Mouse (Mus musculus): ENCODE measurements around the gene Nkapl. TPM values are rescaled to one million over a fixed set of nuclear protein-coding genes. Genes with fewer than 3 reads are reported as not detected.
"Not testable (repeated sequence)": the region's sequence is repeated elsewhere in the genome, so short reads cannot be mapped to it uniquely, and the experiment has no call there.

Nkapl gene
- polyA plus RNA-seq (2014; fragmentation: Nextera tagmentation; extraction: Ambion mirVana), result 2.2 and 2.6 TPM in 2 replicates

DNA sequence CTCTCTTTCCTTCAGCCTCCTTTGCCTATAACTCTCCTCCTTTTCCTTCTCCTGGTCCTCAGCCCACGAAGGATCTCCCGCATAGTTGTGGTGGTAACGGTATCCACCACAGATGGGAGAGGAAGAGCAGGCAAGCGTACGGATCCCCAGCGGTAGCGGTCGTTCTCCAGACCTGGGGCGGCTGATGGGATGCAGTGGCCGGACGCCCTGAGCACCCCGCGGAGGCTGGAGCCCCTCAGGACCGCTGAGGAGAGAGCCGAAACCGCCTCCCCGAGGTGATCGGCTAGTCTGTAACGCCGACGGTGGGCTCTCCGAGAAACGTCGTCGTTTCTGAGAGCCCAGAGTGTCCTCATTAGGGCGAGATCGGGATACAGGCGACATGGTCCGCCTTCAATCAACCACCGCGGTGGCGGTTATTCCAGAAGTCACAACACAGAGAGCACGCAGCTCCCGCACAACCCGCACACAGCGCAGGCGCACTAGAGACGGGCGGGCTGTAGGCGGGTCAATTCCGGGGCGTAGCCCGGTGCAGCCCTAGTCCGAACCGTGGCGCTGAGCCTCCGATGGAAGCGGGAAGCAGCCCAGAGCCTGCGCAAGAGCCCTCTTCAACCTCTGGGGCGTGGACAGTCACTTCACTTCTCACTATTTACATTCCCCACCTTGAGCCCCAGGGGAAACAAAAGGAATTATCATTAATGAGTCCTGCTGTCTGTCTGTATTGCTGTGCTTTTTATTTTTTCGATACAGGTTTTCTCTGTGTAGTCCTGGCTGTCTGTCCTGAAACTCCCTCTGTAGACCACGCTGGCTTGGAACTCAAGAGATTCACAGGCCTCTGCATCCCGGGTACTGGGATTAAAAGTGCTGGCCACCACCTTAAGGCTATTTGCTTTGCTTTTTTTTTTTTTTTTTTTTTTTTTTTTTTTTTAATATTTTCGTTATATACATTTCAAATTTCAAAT is at the start of gene Nkapl:
Nkapl (minus strand) TSS at position 449 of the 959 bp plus-strand sequence.
- peak; percentile 99 for ATAC-seq (ENCODE audit: low FRiP score, low TSS enrichment)
- H3K4me3 ChIP-seq (ENCODE audit: low read length), result peak within 1 kb of the TSS; percentile 60
- H3K27me3 ChIP-seq (ENCODE audit: control insufficient read depth, insufficient read depth, low read length), result peaks cover 4% of the 10 kb centered on the region; the same call in 1 of the 2 replicates
- H3K36me3 ChIP-seq (ENCODE audit: control insufficient read depth, insufficient read depth, low read length), result no peaks in the 10 kb centered on the region
- peak within 1 kb of the TSS; percentile 55 for H3K9ac ChIP-seq (ENCODE audit: low read depth, low read length)
- H3K9me3 ChIP-seq (ENCODE audit: control insufficient read depth, low read length), result no peaks in the 10 kb centered on the region; the same call in 1 of the 2 replicates
- H3K4me1 ChIP-seq (ENCODE audit: control insufficient read depth, insufficient read depth, low read length), result no peaks in the 10 kb centered on the region
- WGBS, result 1% methylated on average over 54 of the region's 54 CpGs
- H3K4me2 ChIP-seq (replicated peaks; ENCODE audit: low read depth, low read length), result peak within 1 kb of the TSS; percentile 76
- no peak within 1 kb of the TSS for H3K27ac ChIP-seq (ENCODE audit: low read depth, low read length)

DNA sequence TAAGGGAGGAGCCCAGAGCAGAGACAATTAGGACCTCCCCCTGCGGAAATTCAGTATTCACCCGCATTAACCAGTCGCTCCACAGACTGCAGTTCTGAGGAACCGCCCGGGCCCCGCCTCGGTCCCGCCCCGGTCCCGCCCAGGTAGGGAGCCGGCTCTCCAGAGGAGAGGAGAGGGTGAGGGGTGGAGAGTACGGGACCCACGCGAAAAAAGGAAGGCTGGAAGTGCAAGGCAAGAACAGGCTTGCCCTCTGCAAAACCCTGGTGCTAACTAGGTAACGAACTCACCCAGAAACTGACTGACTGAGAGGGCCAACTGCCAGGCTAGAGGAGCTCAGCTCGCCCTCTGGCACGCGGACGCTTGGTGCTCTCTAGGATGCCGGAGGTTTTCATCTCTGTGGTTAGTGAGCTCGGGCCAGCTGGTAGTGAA is 37.9 kb upstream of the Nkapl start:
- peak overlapping the region; percentile 53 for H3K9ac ChIP-seq (ENCODE audit: low read depth, low read length)
- H3K4me3 ChIP-seq (ENCODE audit: low read length), result peak overlapping the region; percentile 58
- WGBS, result under 1% methylated on average over 21 of the region's 21 CpGs
- H3K36me3 ChIP-seq (ENCODE audit: control insufficient read depth, insufficient read depth, low read length), result no peaks in the 10 kb centered on the region
- peak; percentile 100 for ATAC-seq (ENCODE audit: low FRiP score, low TSS enrichment)
- H3K4me1 ChIP-seq (ENCODE audit: control insufficient read depth, insufficient read depth, low read length), result no peaks in the 10 kb centered on the region
- H3K9me3 ChIP-seq (ENCODE audit: control insufficient read depth, low read length), result no peaks in the 10 kb centered on the region
- H3K27me3 ChIP-seq (ENCODE audit: control insufficient read depth, insufficient read depth, low read length), result no peaks in the 10 kb centered on the region
- H3K4me2 ChIP-seq (replicated peaks; ENCODE audit: low read depth, low read length), result peak overlapping the region; percentile 51
- peak overlapping the region; percentile 10; the same call in 1 of the 2 replicates for H3K27ac ChIP-seq (ENCODE audit: low read depth, low read length)

DNA sequence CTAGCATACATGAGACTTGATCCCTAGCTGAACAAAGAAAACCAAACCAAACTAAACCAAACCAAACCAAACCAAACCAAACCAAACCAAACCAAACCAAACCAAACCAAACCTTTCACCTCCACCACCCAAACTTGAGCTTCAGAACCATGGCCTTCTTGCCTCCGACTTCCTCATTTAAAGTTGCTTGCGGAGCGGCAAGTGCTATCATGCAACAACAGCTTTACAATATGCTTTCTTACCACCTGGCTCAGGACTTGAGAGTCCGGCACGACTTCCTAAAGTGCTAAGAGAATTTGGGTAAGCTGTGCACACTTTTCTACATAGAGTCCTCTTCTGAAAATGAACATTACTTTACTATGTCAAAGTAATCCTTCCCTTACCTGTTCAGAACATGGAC is 34.0 kb upstream of the Nkapl start:
- H3K4me3 ChIP-seq (ENCODE audit: low read length), result no peak overlapping the region
- no peaks in the 10 kb centered on the region for H3K36me3 ChIP-seq (ENCODE audit: control insufficient read depth, insufficient read depth, low read length)
- H3K27me3 ChIP-seq (ENCODE audit: control insufficient read depth, insufficient read depth, low read length), result no peaks in the 10 kb centered on the region
- H3K27ac ChIP-seq (ENCODE audit: low read depth, low read length), result no peak overlapping the region
- no peak overlapping the region for H3K4me2 ChIP-seq (replicated peaks; ENCODE audit: low read depth, low read length)
- H3K9me3 ChIP-seq (ENCODE audit: control insufficient read depth, low read length), result no peaks in the 10 kb centered on the region
- 81% methylated on average over 5 of the region's 5 CpGs for WGBS
- no peak overlapping the region for H3K9ac ChIP-seq (ENCODE audit: low read depth, low read length)
- no peaks in the 10 kb centered on the region for H3K4me1 ChIP-seq (ENCODE audit: control insufficient read depth, insufficient read depth, low read length)
- ATAC-seq (ENCODE audit: low FRiP score, low TSS enrichment), result no peak

DNA sequence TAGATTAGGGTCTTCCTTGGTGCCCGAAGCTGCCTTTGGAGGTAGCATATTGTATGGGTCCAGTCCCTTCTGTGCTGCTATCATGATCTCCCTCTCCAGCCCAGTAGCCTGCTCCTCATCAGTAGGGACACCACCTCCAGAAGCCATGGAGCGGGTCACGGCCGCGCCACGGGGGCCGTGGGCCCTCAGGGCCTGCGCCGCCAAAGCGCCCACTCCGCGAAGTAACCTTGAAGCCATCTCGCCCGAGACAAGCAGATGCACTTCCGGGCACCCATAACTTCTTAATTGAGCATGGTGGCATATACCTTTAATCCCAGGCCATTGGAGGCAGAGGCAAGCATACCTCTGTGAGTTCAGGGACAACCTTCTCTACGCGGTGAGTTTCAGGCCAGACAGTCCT is 32.9 kb upstream of the Nkapl start, which contains the start of gene Gm11273:
Gm11273 (minus strand) TSS at position 237 of the 400 bp plus-strand sequence.
- not testable (repeated sequence) for H3K4me3 ChIP-seq (ENCODE audit: low read length); H3K4me1 ChIP-seq (ENCODE audit: control insufficient read depth, insufficient read depth, low read length); H3K4me2 ChIP-seq (replicated peaks; ENCODE audit: low read depth, low read length); H3K27me3 ChIP-seq (ENCODE audit: control insufficient read depth, insufficient read depth, low read length); H3K27ac ChIP-seq (ENCODE audit: low read depth, low read length); H3K9ac ChIP-seq (ENCODE audit: low read depth, low read length); H3K36me3 ChIP-seq (ENCODE audit: control insufficient read depth, insufficient read depth, low read length); H3K9me3 ChIP-seq (ENCODE audit: control insufficient read depth, low read length); ATAC-seq (ENCODE audit: low FRiP score, low TSS enrichment)
- 97% methylated on average over 17 of the region's 17 CpGs for whole genome bisulfite sequencing

GRCm38 (mm10) chr13:21495080-21495479 is 26.8 kb upstream of the Nkapl start, which contains the start of gene AK157302:
Gene AK157302 (plus strand): TSS chr13:21495223.
- Histone ChIP-seq H3K27ac (ENCODE audit: low read depth, low read length) (no peak within 1 kb of the TSS), H3K36me3 (ENCODE audit: control insufficient read depth, insufficient read depth, low read length) (no peaks in the 10 kb centered on the region), H3K4me3 (ENCODE audit: low read length) (no peak within 1 kb of the TSS), H3K27me3 (ENCODE audit: control insufficient read depth, insufficient read depth, low read length) (no peaks in the 10 kb centered on the region), H3K4me1 (ENCODE audit: control insufficient read depth, insufficient read depth, low read length) (no peaks in the 10 kb centered on the region), H3K4me2 (replicated peaks; ENCODE audit: low read depth, low read length) (no peak within 1 kb of the TSS), H3K9me3 (ENCODE audit: control insufficient read depth, low read length) (no peaks in the 10 kb centered on the region), H3K9ac (ENCODE audit: low read depth, low read length) (no peak within 1 kb of the TSS)
- WGBS, result 89% methylated on average over 21 of the region's 21 CpGs
- ATAC-seq (ENCODE audit: low FRiP score, low TSS enrichment), result no peak

- Histone ChIP-seq H3K9ac (ENCODE audit: low read depth, low read length) (no peak overlapping the region), H3K27me3 (ENCODE audit: control insufficient read depth, insufficient read depth, low read length) (no peaks in the 10 kb centered on the region), H3K36me3 (ENCODE audit: control insufficient read depth, insufficient read depth, low read length) (no peaks in the 10 kb centered on the region), H3K27ac (ENCODE audit: low read depth, low read length) (no peak overlapping the region), H3K4me2 (replicated peaks; ENCODE audit: low read depth, low read length) (no peak overlapping the region), H3K4me1 (ENCODE audit: control insufficient read depth, insufficient read depth, low read length) (no peaks in the 10 kb centered on the region), H3K4me3 (ENCODE audit: low read length) (no peak overlapping the region), H3K9me3 (ENCODE audit: control insufficient read depth, low read length) (no peaks in the 10 kb centered on the region)
- ATAC-seq (ENCODE audit: low FRiP score, low TSS enrichment), result no peak
- WGBS, result 95% methylated on average over 5 of the region's 5 CpGs
Observed at GRCm38 (mm10) chr13:21492847-21493246, 24.5 kb upstream of the Nkapl start.

DNA sequence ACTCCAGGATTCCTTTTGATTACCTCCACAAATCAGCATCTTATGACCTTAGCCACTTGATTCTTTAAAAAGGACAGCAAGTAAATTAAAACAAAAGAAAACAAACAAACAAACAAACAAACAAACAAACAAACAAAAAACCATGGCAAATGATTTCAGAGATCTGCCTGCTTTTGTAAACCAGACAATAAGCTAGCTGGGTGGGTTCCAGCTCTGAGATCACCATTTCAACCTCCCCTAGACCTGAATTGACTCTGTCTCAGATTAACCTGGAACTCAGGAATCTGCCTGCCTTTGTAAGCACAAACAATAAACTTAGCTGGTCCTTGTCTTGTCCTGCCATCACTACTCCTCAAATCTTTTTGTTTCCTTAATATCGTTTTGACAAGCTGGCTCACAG is 18.6 kb upstream of the Nkapl start:
- no peaks in the 10 kb centered on the region for H3K4me1 ChIP-seq (ENCODE audit: control insufficient read depth, insufficient read depth, low read length)
- no peak for ATAC-seq (ENCODE audit: low FRiP score, low TSS enrichment)
- H3K9ac ChIP-seq (ENCODE audit: low read depth, low read length), result no peak overlapping the region
- H3K27me3 ChIP-seq (ENCODE audit: control insufficient read depth, insufficient read depth, low read length), result no peaks in the 10 kb centered on the region
- no peak overlapping the region for H3K27ac ChIP-seq (ENCODE audit: low read depth, low read length)
- no peaks in the 10 kb centered on the region for H3K36me3 ChIP-seq (ENCODE audit: control insufficient read depth, insufficient read depth, low read length)
- 86% methylated on average over 1 of the region's 1 CpGs for whole genome bisulfite sequencing
- H3K4me3 ChIP-seq (ENCODE audit: low read length), result no peak overlapping the region
- H3K9me3 ChIP-seq (ENCODE audit: control insufficient read depth, low read length), result no peaks in the 10 kb centered on the region
- no peak overlapping the region for H3K4me2 ChIP-seq (replicated peaks; ENCODE audit: low read depth, low read length)

- Histone ChIP-seq H3K4me2 (replicated peaks; ENCODE audit: low read depth, low read length) (peak within 1 kb of the TSS; percentile 72), H3K9ac (ENCODE audit: low read depth, low read length) (peak within 1 kb of the TSS; percentile 57), H3K4me3 (ENCODE audit: low read length) (peak within 1 kb of the TSS; percentile 65)
- H3K27me3 ChIP-seq (ENCODE audit: control insufficient read depth, insufficient read depth, low read length); H3K9me3 ChIP-seq (ENCODE audit: control insufficient read depth, low read length); H3K36me3 ChIP-seq (ENCODE audit: control insufficient read depth, insufficient read depth, low read length); H3K27ac ChIP-seq (ENCODE audit: low read depth, low read length); H3K4me1 ChIP-seq (ENCODE audit: control insufficient read depth, insufficient read depth, low read length): not testable (repeated sequence)
- peak; percentile 91 for ATAC-seq (ENCODE audit: low FRiP score, low TSS enrichment)
- 3% methylated on average over 27 of the region's 31 CpGs for WGBS
Observed at GRCm38 (mm10) chr13:21478759-21479670, 10.7 kb upstream of the Nkapl start, which contains the start of the genes Zkscan4 and Gm10065. Gene Zkscan4 (plus strand): TSS chr13:21478907. Gene Gm10065 (minus strand): TSS chr13:21479441.

Measured in kidney, embryonic 14.5 days (tissue).